Mouse (Mus musculus): ENCODE results near the gene 1700016H13Rik.

- TF ChIP-seq CTCF (IDR thresholded peaks at IDR 0.05; ENCODE audit: borderline replicate concordance, insufficient read depth, low read depth, low read length) (no peak), POLR2A (IDR thresholded peaks at IDR 0.05; ENCODE audit: borderline replicate concordance, insufficient read depth, low read length) (no peak)
Measured at GRCm38 (mm10) chr5:103598264-103598663, 57.5 kb downstream of the 1700016H13Rik start.
